Mouse (Mus musculus) E14TG2a.4 (cell line): ENCODE measurements at regions not wholly inside any gene's neighbourhood (a gene's known extent, or its start where the extent isn't known, plus 50 kb on each side); places are given as distances from the start of the nearest gene placed in this dataset.

Source experiments
- CTCF ChIP-seq: conservative IDR thresholded peaks from 2 replicates; pipeline ENCODE4 v1.5.1; 2014; ENCODE audit warnings: low read length
- NANOG ChIP-seq: IDR thresholded peaks from 2 replicates; pipeline ENCODE4 v1.6.1; 2014; ENCODE audit warnings: borderline replicate concordance, low read length, mixed read lengths
- POU5F1 ChIP-seq: IDR thresholded peaks from 2 replicates; pipeline ENCODE4 v1.6.1; 2014; ENCODE audit warnings: low read length, borderline replicate concordance

DNA sequence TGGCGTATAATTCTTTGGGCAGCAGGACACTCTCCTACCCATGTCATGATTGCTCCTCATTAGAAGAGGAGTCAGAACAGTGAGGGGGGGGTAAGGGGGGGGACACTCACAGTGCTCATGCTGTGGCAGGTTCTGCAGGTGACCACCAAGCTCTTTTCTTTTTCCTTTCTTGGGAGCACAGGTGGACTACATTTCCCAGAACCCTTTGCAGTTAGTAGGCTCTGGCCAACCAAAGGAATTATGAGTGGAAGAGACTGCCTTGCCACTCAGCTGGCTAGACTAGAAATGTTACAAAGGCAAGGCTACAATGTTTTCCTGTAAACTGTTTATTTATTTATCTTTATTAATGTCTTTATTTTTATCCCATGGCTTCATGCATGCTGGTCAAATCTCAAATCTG lies 53.6 kb upstream of the Ifnlr1 start:
- no peak for TF ChIP-seq CTCF
- TF ChIP-seq NANOG = no peak
- no peak for TF ChIP-seq POU5F1
